Mouse (Mus musculus): ENCODE data around the gene Mcfd2. TPM values are rescaled to one million over a fixed set of nuclear protein-coding genes. Genes with fewer than 3 reads are reported as not detected.

The Mcfd2 gene
- polyA plus RNA-seq, 1 experiment from 2014 or later: 148 TPM

- H3K27me3 ChIP-seq (ENCODE audit: insufficient read depth, low read length): no peaks in the 10 kb centered on the region
- 83% methylated on average over 9 of the region's 9 CpGs for WGBS (ENCODE audit: insufficient replicate concordance)
- H3K4me1 ChIP-seq (ENCODE audit: insufficient read depth): no peaks in the 10 kb centered on the region
- DNase-seq: no peak
- no peak overlapping the region for H3K9ac ChIP-seq (replicated peaks)
- no peak for ATAC-seq
- H3K4me2 ChIP-seq (ENCODE audit: low read depth, low read length): no peak overlapping the region
- H3K9me3 ChIP-seq (ENCODE audit: low read length): no peaks in the 10 kb centered on the region
- H3K27ac ChIP-seq (ENCODE audit: low read depth): no peak overlapping the region
- no peaks in the 10 kb centered on the region for H3K36me3 ChIP-seq (replicated peaks; ENCODE audit: insufficient read depth, low read length)
- no peak overlapping the region for H3K4me3 ChIP-seq (ENCODE audit: low read depth, low read length)
- no peak for TF ChIP-seq CTCF (IDR thresholded peaks at IDR 0.05; ENCODE audit: low read depth)
- no peak for TF ChIP-seq EP300 (IDR thresholded peaks at IDR 0.05; ENCODE audit: low read depth)
Measured at GRCm38 (mm10) chr17:87225384-87225783, 40.4 kb downstream of the Mcfd2 start.

- no peaks in the 10 kb centered on the region for H3K27me3 ChIP-seq (ENCODE audit: insufficient read depth, low read length)
- H3K4me2 ChIP-seq (ENCODE audit: low read depth, low read length): no peak overlapping the region
- H3K27ac ChIP-seq (ENCODE audit: low read depth): no peak overlapping the region
- WGBS (ENCODE audit: insufficient replicate concordance): 54% methylated on average over 2 of the region's 2 CpGs
- H3K4me3 ChIP-seq (ENCODE audit: low read depth, low read length): no peak overlapping the region
- no peaks in the 10 kb centered on the region for H3K9me3 ChIP-seq (ENCODE audit: low read length)
- ATAC-seq: no peak
- H3K9ac ChIP-seq (replicated peaks): no peak overlapping the region
- H3K4me1 ChIP-seq (ENCODE audit: insufficient read depth): no peaks in the 10 kb centered on the region
- TF ChIP-seq CTCF (IDR thresholded peaks at IDR 0.05; ENCODE audit: low read depth): no peak
- no peak for TF ChIP-seq EP300 (IDR thresholded peaks at IDR 0.05; ENCODE audit: low read depth)
- no peak for DNase-seq
- no peaks in the 10 kb centered on the region for H3K36me3 ChIP-seq (replicated peaks; ENCODE audit: insufficient read depth, low read length)
Measured at GRCm38 (mm10) chr17:87224461-87224860, 41.3 kb downstream of the Mcfd2 start.

GRCm38 (mm10) chr17:87219456-87219855 is 46.3 kb downstream of the Mcfd2 start:
- Histone ChIP-seq H3K4me3 (ENCODE audit: low read depth, low read length) (no peak overlapping the region), H3K36me3 (replicated peaks; ENCODE audit: insufficient read depth, low read length) (no peaks in the 10 kb centered on the region), H3K9ac (replicated peaks) (no peak overlapping the region), H3K27ac (ENCODE audit: low read depth) (no peak overlapping the region), H3K9me3 (ENCODE audit: low read length) (no peaks in the 10 kb centered on the region), H3K4me1 (ENCODE audit: insufficient read depth) (no peaks in the 10 kb centered on the region), H3K4me2 (ENCODE audit: low read depth, low read length) (no peak overlapping the region), H3K27me3 (ENCODE audit: insufficient read depth, low read length) (no peaks in the 10 kb centered on the region)
- no peak for TF ChIP-seq EP300 (IDR thresholded peaks at IDR 0.05; ENCODE audit: low read depth)
- TF ChIP-seq CTCF (IDR thresholded peaks at IDR 0.05; ENCODE audit: low read depth): no peak
- 81% methylated on average over 9 of the region's 9 CpGs for WGBS (ENCODE audit: insufficient replicate concordance)
- DNase-seq (no peak), ATAC-seq (no peak)

- Histone ChIP-seq H3K9me3 (ENCODE audit: low read length) (no peaks in the 10 kb centered on the region), H3K9ac (replicated peaks) (no peak overlapping the region), H3K4me3 (ENCODE audit: low read depth, low read length) (no peak overlapping the region), H3K27ac (ENCODE audit: low read depth) (no peak overlapping the region), H3K36me3 (replicated peaks; ENCODE audit: insufficient read depth, low read length) (no peaks in the 10 kb centered on the region), H3K4me2 (ENCODE audit: low read depth, low read length) (no peak overlapping the region), H3K27me3 (ENCODE audit: insufficient read depth, low read length) (no peaks in the 10 kb centered on the region), H3K4me1 (ENCODE audit: insufficient read depth) (no peaks in the 10 kb centered on the region)
- WGBS (ENCODE audit: insufficient replicate concordance): 84% methylated on average over 7 of the region's 7 CpGs
- DNase-seq: no peak
- no peak for ATAC-seq
- TF ChIP-seq EP300 (IDR thresholded peaks at IDR 0.05; ENCODE audit: low read depth): no peak
- no peak for TF ChIP-seq CTCF (IDR thresholded peaks at IDR 0.05; ENCODE audit: low read depth)
Measured at GRCm38 (mm10) chr17:87214523-87214922, 51.2 kb downstream of the Mcfd2 start.

GRCm38 (mm10) chr17:87210525-87210924 is 55.2 kb downstream of the Mcfd2 start:
- Histone ChIP-seq H3K27me3 (ENCODE audit: insufficient read depth, low read length) (no peaks in the 10 kb centered on the region), H3K27ac (ENCODE audit: low read depth) (no peak overlapping the region), H3K4me2 (ENCODE audit: low read depth, low read length) (no peak overlapping the region), H3K9me3 (ENCODE audit: low read length) (no peaks in the 10 kb centered on the region), H3K36me3 (replicated peaks; ENCODE audit: insufficient read depth, low read length) (no peaks in the 10 kb centered on the region), H3K9ac (replicated peaks) (no peak overlapping the region), H3K4me1 (ENCODE audit: insufficient read depth) (no peaks in the 10 kb centered on the region), H3K4me3 (ENCODE audit: low read depth, low read length) (no peak overlapping the region)
- 85% methylated on average over 2 of the region's 2 CpGs for WGBS (ENCODE audit: insufficient replicate concordance)
- TF ChIP-seq CTCF (IDR thresholded peaks at IDR 0.05; ENCODE audit: low read depth) (no peak), EP300 (IDR thresholded peaks at IDR 0.05; ENCODE audit: low read depth) (no peak)
- DNase-seq (no peak), ATAC-seq (no peak)

GRCm38 (mm10) chr17:87206885-87207284 is 58.9 kb downstream of the Mcfd2 start:
- H3K9me3 ChIP-seq (ENCODE audit: low read length): no peaks in the 10 kb centered on the region
- H3K27ac ChIP-seq (ENCODE audit: low read depth): no peak overlapping the region
- no peak overlapping the region for H3K9ac ChIP-seq (replicated peaks)
- no peak overlapping the region for H3K4me2 ChIP-seq (ENCODE audit: low read depth, low read length)
- no peaks in the 10 kb centered on the region for H3K36me3 ChIP-seq (replicated peaks; ENCODE audit: insufficient read depth, low read length)
- WGBS (ENCODE audit: insufficient replicate concordance): 78% methylated on average over 2 of the region's 2 CpGs
- DNase-seq (no peak), ATAC-seq (no peak)
- H3K27me3 ChIP-seq (ENCODE audit: insufficient read depth, low read length): no peaks in the 10 kb centered on the region
- peaks cover 8% of the 10 kb centered on the region for H3K4me1 ChIP-seq (ENCODE audit: insufficient read depth)
- H3K4me3 ChIP-seq (ENCODE audit: low read depth, low read length): no peak overlapping the region
- TF ChIP-seq EP300 (IDR thresholded peaks at IDR 0.05; ENCODE audit: low read depth) (no peak), CTCF (IDR thresholded peaks at IDR 0.05; ENCODE audit: low read depth) (no peak)

Other genes with a start within 250 kb of the Mcfd2 start
- 13.2 and 14.8 TPM in 2 replicates for gene Pigf, start 240.5 kb downstream of the Mcfd2 start, polyA plus RNA-seq (2015; fragmentation: Nextera tagmentation; extraction: Ambion mirVana)
- 64.4 and 66.6 TPM in 2 replicates for gene Cript, start 240.4 kb downstream of the Mcfd2 start, polyA plus RNA-seq (2015; fragmentation: Nextera tagmentation; extraction: Ambion mirVana)
- 1.4 and 1.7 TPM in 2 replicates for gene Socs5, start 158.3 kb downstream of the Mcfd2 start, polyA plus RNA-seq (2015; fragmentation: Nextera tagmentation; extraction: Ambion mirVana)
- gene Ttc7, start 17.0 kb upstream of the Mcfd2 start, polyA plus RNA-seq (2015; fragmentation: Nextera tagmentation; extraction: Ambion mirVana): 10.1 and 12.1 TPM in 2 replicates
- not detected in 2 replicates for gene Stpg4, start 161.8 kb upstream of the Mcfd2 start, polyA plus RNA-seq (2015; fragmentation: Nextera tagmentation; extraction: Ambion mirVana)
- gene Calm2, start 181.0 kb upstream of the Mcfd2 start, polyA plus RNA-seq (2015; fragmentation: Nextera tagmentation; extraction: Ambion mirVana): 397 and 413 TPM in 2 replicates

Data from liver, postnatal 0 days (tissue).